Mouse (Mus musculus): Measurements from ENCODE around the gene Snd1.

DNA sequence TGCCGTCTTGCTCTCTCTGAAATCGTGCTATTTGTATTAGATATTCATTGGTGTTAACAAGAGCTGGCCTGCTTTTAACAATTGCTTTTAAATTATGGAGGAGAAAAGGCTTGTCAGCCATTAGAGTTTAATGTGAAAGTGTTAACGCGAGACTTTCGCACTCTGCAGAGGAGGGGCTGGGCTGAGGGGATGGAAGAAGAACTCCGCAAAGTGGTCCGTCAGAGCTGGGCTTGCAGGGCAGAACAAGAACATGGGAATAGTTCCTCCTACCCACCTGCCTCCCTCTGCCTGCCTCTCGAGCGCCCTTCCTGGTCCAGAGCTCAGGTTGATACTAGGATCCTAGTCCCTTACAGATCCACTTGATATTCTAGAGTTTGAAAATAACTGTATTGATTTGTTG, 472.3 kb downstream of the Snd1 start:
- TF ChIP-seq GATA1 (IDR thresholded peaks at IDR 0.05; ENCODE audit: borderline replicate concordance, low read length) = no peak
- TF ChIP-seq FLI1 (IDR thresholded peaks at IDR 0.05; ENCODE audit: low read length) = no peak
